Mouse (Mus musculus): ENCODE measurements at regions not wholly inside any gene's neighbourhood (a gene's known extent, or its start where the extent isn't known, plus 50 kb on each side); places are given as distances from the start of the nearest gene placed in this dataset.

GRCm38 (mm10) chr13:48027775-48028489 lies 233.1 kb upstream of the Id4 start:
- no peak for DNase-seq (ENCODE audit: extremely low read depth)
- H3K27ac ChIP-seq (ENCODE audit: insufficient read depth, low read depth) = no peak overlapping the region
- in situ Hi-C loops (cut with MboI; ENCODE audit: low pct_ligation_motif_present, low pct_unique_long_range_greater_than_20kb, low sequenced_read_pairs) = no loop called here
- no peaks in the 10 kb centered on the region for H3K79me2 ChIP-seq (replicated peaks; ENCODE audit: control insufficient read depth, extremely low read depth, insufficient read depth, poor library complexity, severe bottlenecking)
- dilution Hi-C loops (cut with MboI; ENCODE audit: extremely low pct_ligation_motif_present, extremely low pct_unique_long_range_greater_than_20kb, low sequenced_read_pairs) = no loop called here
- H3K9me3 ChIP-seq (replicated peaks; ENCODE audit: low read length) = peaks cover 73% of the 10 kb centered on the region
- H3K27me3 ChIP-seq (replicated peaks) = no peaks in the 10 kb centered on the region
- H3K4me1 ChIP-seq (ENCODE audit: control insufficient read depth in 1 of 2, insufficient read depth in 2 of 2) = no peaks in the 10 kb centered on the region
- H3K9ac ChIP-seq (ENCODE audit: insufficient read depth, low read depth) = no peak overlapping the region
- H3K4me3 ChIP-seq (replicated peaks in 1 of 3; ENCODE audit: low read depth in 2 of 3, low read length in 2 of 3, poor library complexity in 1 of 3) = no peak overlapping the region
- H3K4me2 ChIP-seq (ENCODE audit: insufficient read depth, low read depth, poor library complexity, severe bottlenecking) = no peak overlapping the region
- no peaks in the 10 kb centered on the region for H3K36me3 ChIP-seq (replicated peaks in 1 of 2; ENCODE audit: control insufficient read depth in 1 of 2, insufficient read depth in 1 of 2, low read length in 1 of 2)
- no peak for TF ChIP-seq UBTF (IDR thresholded peaks at IDR 0.05; ENCODE audit: low read depth, low read length)
- TF ChIP-seq ZMIZ1 (IDR thresholded peaks at IDR 0.05; ENCODE audit: low read depth, low read length) = no peak
- TF ChIP-seq ZKSCAN1 (IDR thresholded peaks at IDR 0.05; ENCODE audit: borderline replicate concordance, low read depth, low read length) = no peak
- TF ChIP-seq EP300 (IDR thresholded peaks at IDR 0.05; ENCODE audit: low read length) = no peak
- no peak for TF ChIP-seq USF1 (IDR thresholded peaks at IDR 0.05; ENCODE audit: low read depth, low read length)
- TF ChIP-seq POLR2AphosphoS2 (IDR thresholded peaks at IDR 0.05; ENCODE audit: low read depth, low read length) = no peak
- no peak for TF ChIP-seq MXI1 (IDR thresholded peaks at IDR 0.05; ENCODE audit: low read depth, low read length)
- TF ChIP-seq MYC (IDR thresholded peaks at IDR 0.05; ENCODE audit: low read depth, low read length) = no peak
- no peak for TF ChIP-seq NRF1 (IDR thresholded peaks at IDR 0.05; ENCODE audit: low read depth, low read length)
- TF ChIP-seq MEF2A (IDR thresholded peaks at IDR 0.05; ENCODE audit: borderline replicate concordance, low read depth, low read length) = no peak

- Histone ChIP-seq H3K27me3 (replicated peaks) (no peaks in the 10 kb centered on the region), H3K27ac (ENCODE audit: insufficient read depth, low read depth) (no peak overlapping the region), H3K9me3 (replicated peaks; ENCODE audit: low read length) (peaks cover 71% of the 10 kb centered on the region), H3K79me2 (replicated peaks; ENCODE audit: control insufficient read depth, extremely low read depth, insufficient read depth, poor library complexity, severe bottlenecking) (no peaks in the 10 kb centered on the region), H3K9ac (ENCODE audit: insufficient read depth, low read depth) (no peak overlapping the region), H3K4me2 (ENCODE audit: insufficient read depth, low read depth, poor library complexity, severe bottlenecking) (no peak overlapping the region), H3K4me1 (ENCODE audit: control insufficient read depth in 1 of 2, insufficient read depth in 2 of 2) (no peaks in the 10 kb centered on the region), H3K36me3 (replicated peaks in 1 of 2; ENCODE audit: control insufficient read depth in 1 of 2, insufficient read depth in 1 of 2, low read length in 1 of 2) (no peaks in the 10 kb centered on the region), H3K4me3 (replicated peaks in 1 of 3; ENCODE audit: low read depth in 2 of 3, low read length in 2 of 3, poor library complexity in 1 of 3) (no peak overlapping the region)
- dilution Hi-C loops (cut with MboI; ENCODE audit: extremely low pct_ligation_motif_present, extremely low pct_unique_long_range_greater_than_20kb, low sequenced_read_pairs) (no loop called here), in situ Hi-C loops (cut with MboI; ENCODE audit: low pct_ligation_motif_present, low pct_unique_long_range_greater_than_20kb, low sequenced_read_pairs) (no loop called here)
- no peak for DNase-seq (ENCODE audit: extremely low read depth)
- TF ChIP-seq ELF1 (IDR thresholded peaks at IDR 0.05; ENCODE audit: low read depth, low read length) = no peak
- TF ChIP-seq USF2 (conservative IDR thresholded peaks at IDR 0.05; ENCODE audit: low read depth, low read length) = no peak
- no peak for TF ChIP-seq E2F4 (IDR thresholded peaks at IDR 0.05; ENCODE audit: insufficient replicate concordance, low read depth, low read length)
- no peak for TF ChIP-seq CHD2 (IDR thresholded peaks at IDR 0.05; ENCODE audit: low read length)
- TF ChIP-seq CHD1 (IDR thresholded peaks at IDR 0.05; ENCODE audit: low read depth, low read length) = no peak
- TF ChIP-seq POLR2AphosphoS2 (IDR thresholded peaks at IDR 0.05; ENCODE audit: low read depth, low read length) = no peak
- no peak for TF ChIP-seq ZMIZ1 (IDR thresholded peaks at IDR 0.05; ENCODE audit: low read depth, low read length)
- TF ChIP-seq USF1 (IDR thresholded peaks at IDR 0.05; ENCODE audit: low read depth, low read length) = no peak
- no peak for TF ChIP-seq HCFC1 (IDR thresholded peaks at IDR 0.05; ENCODE audit: low read depth, low read length)
- TF ChIP-seq MAZ (IDR thresholded peaks at IDR 0.05; ENCODE audit: low read depth, low read length) = no peak
- TF ChIP-seq MXI1 (IDR thresholded peaks at IDR 0.05; ENCODE audit: low read depth, low read length) = no peak
- TF ChIP-seq SIN3A (IDR thresholded peaks at IDR 0.05; ENCODE audit: low read length) = no peak
Observed at GRCm38 (mm10) chr13:48031491-48031890, 229.5 kb upstream of the Id4 start.
